13 mouse cellular contexts compared by ENCODE assay signal in the genomic region with DNA sequence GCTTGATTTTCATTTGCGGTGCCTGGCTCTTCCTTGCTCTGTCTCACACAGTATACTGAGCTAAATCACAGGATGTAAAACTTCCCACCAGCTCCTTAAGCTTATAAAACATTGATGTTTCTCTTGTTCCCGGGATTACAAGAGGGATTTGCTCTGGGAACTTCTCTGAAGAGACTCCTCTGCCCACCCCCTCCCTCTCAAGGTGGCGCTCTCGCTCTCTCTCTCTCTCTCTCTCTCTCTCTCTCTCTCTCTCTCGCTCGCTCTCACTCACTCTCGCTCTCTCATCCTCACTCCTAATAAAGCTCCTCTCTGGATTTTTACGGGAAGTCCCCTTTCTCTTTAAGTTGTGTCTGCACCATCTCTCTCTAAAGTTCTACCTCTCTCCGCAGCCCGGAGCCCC. TPM values are rescaled to one million over a fixed set of nuclear protein-coding genes. Genes with fewer than 3 reads are reported as not detected.
DNase-seq lines count a peak whose midpoint lies in the region; ATAC-seq and TF ChIP-seq lines count a peak whose summit lies in the region.
"Had no signal": no experiment of that assay in that cellular context is flagged by ENCODE, and none has a peak within 500 bp of the region (broad histone marks: within the 10 kb centered on the region; RNA-seq: fewer than 3 reads in every experiment).

No protein-coding gene starts in this region.

- H3K4me3 ChIP-seq in cerebellum, adult 2 months (replicated peaks; ENCODE audit: insufficient read depth, low read depth, low read length), result no peak overlapping the region
- no peak overlapping the region for H3K4me3 ChIP-seq in intestine, postnatal 0 days (ENCODE audit: low read depth, low read length)
- no peak overlapping the region for H3K4me3 ChIP-seq in intestine, embryonic 15.5 days (replicated peaks)
- H3K4me3 ChIP-seq in limb, embryonic 12.5 days (replicated peaks), result 0 out of 2 replicates have a peak overlapping the region, but pooled peaks have one; percentile 1

- H3K27me3 ChIP-seq in cerebellum, adult 2 months (ENCODE audit: control insufficient read depth, insufficient read depth, low read length), result no peaks in the 10 kb centered on the region
- no peaks in the 10 kb centered on the region for H3K27me3 ChIP-seq in intestine, postnatal 0 days (replicated peaks; ENCODE audit: control insufficient read depth, insufficient read depth, low read length)
- no peaks in the 10 kb centered on the region for H3K27me3 ChIP-seq in intestine, embryonic 15.5 days (replicated peaks)
- no peaks in the 10 kb centered on the region for H3K27me3 ChIP-seq in limb, embryonic 12.5 days

- no peaks in the 10 kb centered on the region for H3K9me3 ChIP-seq in intestine, postnatal 0 days (ENCODE audit: control insufficient read depth)
- no peaks in the 10 kb centered on the region for H3K9me3 ChIP-seq in intestine, embryonic 15.5 days
- H3K9me3 ChIP-seq in limb, embryonic 12.5 days, result peaks cover 3% of the 10 kb centered on the region; the same call in 1 of the 2 replicates
- H3K9me3 ChIP-seq: G1E had no signal

- H3K36me3 ChIP-seq in intestine, postnatal 0 days (ENCODE audit: control insufficient read depth, insufficient read depth), result no peaks in the 10 kb centered on the region
- no peaks in the 10 kb centered on the region for H3K36me3 ChIP-seq in intestine, embryonic 15.5 days
- H3K36me3 ChIP-seq in limb, embryonic 12.5 days, result peaks cover 26% of the 10 kb centered on the region
- H3K36me3 ChIP-seq: G1E had no signal

- 0 out of 2 replicates have a peak, but pooled peaks have one; percentile 12 for TF ChIP-seq CTCF in cerebellum, adult 2 months (IDR thresholded peaks at IDR 0.05; ENCODE audit: borderline replicate concordance, insufficient read depth, low read depth, low read length)
- TF ChIP-seq CTCF in intestine, postnatal 0 days (IDR thresholded peaks at IDR 0.05; ENCODE audit: low read depth), result peak; percentile 43

- H3K27ac ChIP-seq in cerebellum, adult 2 months (ENCODE audit: insufficient read depth, low read length), result no peak overlapping the region
- no peak overlapping the region for H3K27ac ChIP-seq in intestine, postnatal 0 days (ENCODE audit: low read depth, low read length)
- H3K27ac ChIP-seq in intestine, embryonic 15.5 days, result no peak overlapping the region
- 0 out of 2 replicates have a peak overlapping the region, but pooled peaks have one; percentile 4 for H3K27ac ChIP-seq in limb, embryonic 12.5 days
- H3K27ac ChIP-seq: macrophage had no signal

- TF ChIP-seq POLR2A in cerebellum, adult 2 months (IDR thresholded peaks at IDR 0.05; ENCODE audit: borderline replicate concordance, insufficient read depth, low read length), result no peak

- no peak overlapping the region for H3K9ac ChIP-seq in intestine, postnatal 0 days (ENCODE audit: low read depth, low read length)
- no peak overlapping the region for H3K9ac ChIP-seq in intestine, embryonic 15.5 days
- H3K9ac ChIP-seq in limb, embryonic 12.5 days (replicated peaks), result no peak overlapping the region

- WGBS in cerebellum, adult 2 months, result 69% methylated on average over 10 of the region's 10 CpGs
- WGBS in intestine, postnatal 0 days, result 34% methylated on average over 10 of the region's 10 CpGs
- 29% methylated on average over 10 of the region's 10 CpGs for WGBS in intestine, embryonic 15.5 days
- 30% methylated on average over 10 of the region's 10 CpGs for WGBS in limb, embryonic 12.5 days

- H3K4me1 ChIP-seq in cerebellum, adult 2 months (ENCODE audit: control insufficient read depth, insufficient read depth, low read length), result peaks cover 29% of the 10 kb centered on the region
- H3K4me1 ChIP-seq in intestine, postnatal 0 days (replicated peaks; ENCODE audit: control insufficient read depth, insufficient read depth, low read length), result no peaks in the 10 kb centered on the region
- peaks cover 25% of the 10 kb centered on the region for H3K4me1 ChIP-seq in intestine, embryonic 15.5 days (replicated peaks)
- H3K4me1 ChIP-seq in limb, embryonic 12.5 days (replicated peaks), result peaks cover 31% of the 10 kb centered on the region

- H3K4me2 ChIP-seq in intestine, postnatal 0 days (replicated peaks; ENCODE audit: low read depth), result no peak overlapping the region
- no peak overlapping the region for H3K4me2 ChIP-seq in intestine, embryonic 15.5 days (replicated peaks)
- H3K4me2 ChIP-seq in limb, embryonic 12.5 days, result peak overlapping the region; percentile 26

- no peak for DNase-seq in cerebellum, adult 2 months
- DNase-seq in cerebellum, adult 11 months, result no peak
- DNase-seq in embryo, embryonic 9.5 days (ENCODE audit: extremely low spot score), result peak; percentile 42
- no peak for DNase-seq in frontal cortex, adult 2 months (ENCODE audit: extremely low spot score in 1 of 2, low spot score in 1 of 2)
- no peak for DNase-seq in spleen, adult 18-20 months
- DNase-seq: adrenal gland, adult 2 months; right cerebral cortex, postnatal 25 days had no signal

- ATAC-seq in intestine, postnatal 0 days, result no peak
- ATAC-seq in intestine, embryonic 15.5 days, result no peak
- no peak for ATAC-seq in limb, embryonic 12.5 days (ENCODE audit: insufficient number of reproducible peaks, insufficient read depth, low FRiP score, low TSS enrichment, low read depth)

RNA-seq across cellular contexts. Expression of a gene that starts 18.1 kb away (rescaled TPM):
- 2.3 and 2.4 TPM in 2 replicates for polyA plus RNA-seq in cerebellum, adult 2 months (2012; rRNA removed)
- polyA plus RNA-seq in intestine, postnatal 0 days (2015; fragmentation: Nextera tagmentation; extraction: Ambion mirVana), result 0.76 and 0.82 TPM in 2 replicates
- 2.5 and 2.6 TPM in 2 replicates for polyA plus RNA-seq in intestine, embryonic 15.5 days (2015; fragmentation: Nextera tagmentation; extraction: Ambion mirVana)
- polyA plus RNA-seq in limb, embryonic 12.5 days (2016; fragmentation: Nextera tagmentation; extraction: Ambion mirVana), result 10.2 TPM in 2 replicates
- 3.7 and 4.5 TPM in 2 replicates for polyA plus RNA-seq in frontal cortex, adult 2 months (2012; rRNA removed)
- polyA plus RNA-seq: G1E, macrophage had no signal

RNA-seq across cellular contexts. Expression of a gene that starts 46.9 kb away (rescaled TPM):
- polyA plus RNA-seq in cerebellum, adult 2 months (2012; rRNA removed), result not detected in 2 replicates
- polyA plus RNA-seq in intestine, postnatal 0 days (2015; fragmentation: Nextera tagmentation; extraction: Ambion mirVana), result not detected in 2 replicates
- not detected in 2 replicates for polyA plus RNA-seq in intestine, embryonic 15.5 days (2015; fragmentation: Nextera tagmentation; extraction: Ambion mirVana)
- polyA plus RNA-seq in limb, embryonic 12.5 days (2016; fragmentation: Nextera tagmentation; extraction: Ambion mirVana), result not detected in 2 replicates
- polyA plus RNA-seq in frontal cortex, adult 2 months (2012; rRNA removed), result not detected in 2 replicates
- polyA plus RNA-seq: adrenal gland, adult 2 months; G1E; macrophage; neural tube, embryonic 11.5 days had no signal
